Mouse (Mus musculus) heart, adult 8-10 months (tissue): Measurements from ENCODE around the gene Fgf12. TPM values are rescaled to one million over a fixed set of nuclear protein-coding genes. Genes with fewer than 3 reads are reported as not detected.

Experiments
- DNase-seq: peaks from one replicate; pipeline ENCODE4 v3.0.0; 2022; ENCODE audit warnings: low spot score
- microRNA-seq: library from miRNA; unstranded; fragments of <30 nt; microRNA quantifications from one replicate; pipeline ENCODE4 v1.2.0, GENCODE M21; 2022
- total RNA-seq, 4 experiments: library from RNA; stranded (reverse); gene quantifications; 2 replicates each; pipeline ENCODE4 v1.2.4; 2022

Gene Fgf12
- total RNA-seq, 4 experiments from 2014 or later, result 9.0 to 15.3 (median 13.0) TPM

- DNase-seq, result no peak
Measured at GRCm38 (mm10) chr16:28335025-28335424, 417.8 kb downstream of the Fgf12 start.

GRCm38 (mm10) chr16:28323576-28323975, 429.3 kb downstream of the Fgf12 start:
- DNase-seq, result no peak

GRCm38 (mm10) chr16:28311618-28312017, 441.2 kb downstream of the Fgf12 start:
- no peak for DNase-seq

- no peak for DNase-seq
Measured at GRCm38 (mm10) chr16:28303889-28304288, 449.0 kb downstream of the Fgf12 start.

- DNase-seq, result no peak
Measured at GRCm38 (mm10) chr16:28289689-28290330, 463.1 kb downstream of the Fgf12 start.

- no peak for DNase-seq
Measured at GRCm38 (mm10) chr16:28257904-28258303, 495.0 kb downstream of the Fgf12 start.

GRCm38 (mm10) chr16:28254303-28254702, 498.6 kb downstream of the Fgf12 start:
- DNase-seq, result no peak

- no peak for DNase-seq
Measured at GRCm38 (mm10) chr16:28251930-28252329, 500.9 kb downstream of the Fgf12 start.

GRCm38 (mm10) chr16:28242867-28243649, 509.8 kb downstream of the Fgf12 start:
- DNase-seq, result no peak

GRCm38 (mm10) chr16:28239382-28239781, 513.5 kb downstream of the Fgf12 start:
- DNase-seq, result no peak

- DNase-seq, result no peak
Measured at GRCm38 (mm10) chr16:28238019-28238868, 514.6 kb downstream of the Fgf12 start.

- no peak for DNase-seq
Measured at GRCm38 (mm10) chr16:28215930-28216329, 536.9 kb downstream of the Fgf12 start.

GRCm38 (mm10) chr16:28212411-28212810, 540.5 kb downstream of the Fgf12 start:
- DNase-seq, result no peak

- no peak for DNase-seq
Measured at GRCm38 (mm10) chr16:28156443-28156842, 596.4 kb downstream of the Fgf12 start.

- DNase-seq, result no peak
Measured at GRCm38 (mm10) chr16:28140972-28141371, 611.9 kb downstream of the Fgf12 start.

GRCm38 (mm10) chr16:28127006-28127405, 625.9 kb downstream of the Fgf12 start:
- DNase-seq, result no peak

Small RNA genes lying within 50 kb of the gene (microRNA-seq; reads per million reads assigned to microRNA genes)
- not detected for gene Mir690

Other genes starting within 250 kb of the Fgf12 start
- gene Mb21d2, start 176.6 kb upstream of the Fgf12 start, total RNA-seq, result 1 to 10 TPM; 7.9 to 9.2 (median 8.6) TPM